ENCODE assay signal across 13 mouse cellular contexts in genomic region chr2:49169766-49170165, GRCm38 (mm10).
"Had no signal": no experiment of that assay in that cellular context is flagged by ENCODE, and none has a peak within 500 bp of the region (broad histone marks: within the 10 kb centered on the region; RNA-seq: fewer than 3 reads in every experiment).

No protein-coding gene starts in this region.

- H3K27ac ChIP-seq: kidney, postnatal 0 days; layer of hippocampus, adult 2 months; limb, embryonic 13.5 days; liver, embryonic 14.5 days; midbrain, embryonic 12.5 days; neural tube, embryonic 15.5 days had no signal

- H3K27me3 ChIP-seq: limb, embryonic 13.5 days; midbrain, embryonic 12.5 days; neural tube, embryonic 15.5 days had no signal

- H3K9ac ChIP-seq: limb, embryonic 13.5 days; liver, embryonic 14.5 days; midbrain, embryonic 12.5 days; neural tube, embryonic 15.5 days had no signal

- DNase-seq: kidney, adult 9 months; kidney, postnatal 36 days; left cerebral cortex, postnatal 4 days; lung, adult 18-20 months; right cerebral cortex, adult 18-20 months; right cerebral cortex, postnatal 25 days; thymus, postnatal 4 days had no signal

- H3K36me3 ChIP-seq: midbrain, embryonic 12.5 days had no signal

- H3K4me2 ChIP-seq: limb, embryonic 13.5 days; midbrain, embryonic 12.5 days; neural tube, embryonic 15.5 days had no signal

- H3K9me3 ChIP-seq: limb, embryonic 13.5 days; midbrain, embryonic 12.5 days; neural tube, embryonic 15.5 days had no signal

- H3K4me3 ChIP-seq: layer of hippocampus, adult 2 months; limb, embryonic 13.5 days; midbrain, embryonic 12.5 days; neural tube, embryonic 15.5 days had no signal

- H3K4me1 ChIP-seq: limb, embryonic 13.5 days; midbrain, embryonic 12.5 days; neural tube, embryonic 15.5 days had no signal
